Mouse (Mus musculus) C2C12 (cell line): Measurements from ENCODE around the gene Grpr. TPM values are rescaled to one million over a fixed set of nuclear protein-coding genes. Genes with fewer than 3 reads are reported as not detected.

Experiments
- H3K27me3 ChIP-seq: one replicate; pipeline ENCODE4 v1.6.1; 2011; ENCODE audit not compliant: control insufficient read depth, insufficient read depth, insufficient read length
- H3K36me3 ChIP-seq: one replicate; pipeline ENCODE4 v1.6.1; 2011; ENCODE audit not compliant: control insufficient read depth, insufficient read depth
- H3K4me3 ChIP-seq: one replicate; pipeline ENCODE4 v1.5.1; 2011; ENCODE audit warnings: mild to moderate bottlenecking, control low read depth; ENCODE audit not compliant: poor library complexity, insufficient read depth, severe bottlenecking
- H3K79me2 ChIP-seq: one replicate; pipeline ENCODE4 v1.6.1; 2011; ENCODE audit not compliant: control insufficient read depth, insufficient read depth
- H3K79me3 ChIP-seq: one replicate; pipeline ENCODE4 v1.6.1; 2011; ENCODE audit warnings: low read depth, control low read depth
- H3ac ChIP-seq: one replicate; pipeline ENCODE3; 2011; ENCODE audit warnings: low read depth; ENCODE audit not compliant: control insufficient read depth, insufficient read length
- CEBPB ChIP-seq: IDR thresholded peaks from one replicate; pipeline ENCODE4 v1.6.1; 2011; ENCODE audit warnings: low read depth, mild to moderate bottlenecking, control low read depth, moderate library complexity
- CTCF ChIP-seq: IDR thresholded peaks from one replicate; pipeline ENCODE4 v1.5.1; 2011; ENCODE audit not compliant: control insufficient read depth, insufficient read depth, insufficient read length
- FOSL1 ChIP-seq: IDR thresholded peaks from one replicate; pipeline ENCODE4 v1.8.0; 2011; ENCODE audit warnings: mild to moderate bottlenecking, low read length; ENCODE audit not compliant: poor library complexity, insufficient read depth, severe bottlenecking
- MAX ChIP-seq: IDR thresholded peaks from one replicate; pipeline ENCODE4 v1.6.1; 2011; ENCODE audit warnings: mild to moderate bottlenecking, control low read depth
- MYOD1 ChIP-seq: IDR thresholded peaks from one replicate; pipeline ENCODE4 v1.6.1; 2011; ENCODE audit warnings: low read depth; ENCODE audit not compliant: control insufficient read depth, insufficient read length
- MYOG ChIP-seq: IDR thresholded peaks from one replicate; pipeline ENCODE4 v1.6.1; 2011; ENCODE audit not compliant: control insufficient read depth, insufficient read length; ENCODE audit errors: extremely low read depth
- USF1 ChIP-seq: IDR thresholded peaks from one replicate; pipeline ENCODE4 v1.6.1; 2011; ENCODE audit warnings: low read depth, mild to moderate bottlenecking, control low read depth, moderate library complexity
- long read RNA-seq, 2 experiments: library from polyadenylated mRNA; unstranded; transcript quantifications; one replicate each; pipeline ENCODE4 v2.0.0; 2019 to 2020
- polyA plus RNA-seq: library from polyadenylated mRNA; unstranded; fragments of >200 nt; fragmentation: generic; extraction: Trizol; gene quantifications from one replicate; pipeline ENCODE4 v1.2.1, GENCODE M21; 2012; ENCODE audit warnings: missing spikeins

Grpr gene
- not detected for polyA plus RNA-seq
- long read RNA-seq, experiment 1, result 0 reads
- long read RNA-seq, experiment 2, result 0 reads

GRCm38 (mm10) chrX:163549666-163550065 lies at the start of gene Grpr:
TSS of gene Grpr (minus strand) at chrX:163549677.
- H3ac ChIP-seq, result no peak within 1 kb of the TSS
- H3K79me2 ChIP-seq, result no peaks in the 10 kb centered on the region
- H3K36me3 ChIP-seq, result no peaks in the 10 kb centered on the region
- no peaks in the 10 kb centered on the region for H3K79me3 ChIP-seq
- TF ChIP-seq MYOD1 (no peak), USF1 (no peak), CEBPB (no peak), MAX (no peak), MYOG (no peak), CTCF (no peak), FOSL1 (no peak)
- H3K27me3 ChIP-seq, result no peaks in the 10 kb centered on the region
- no peak within 1 kb of the TSS for H3K4me3 ChIP-seq

- TF ChIP-seq FOSL1, result no peak
- TF ChIP-seq MYOG, result no peak
- TF ChIP-seq CEBPB, result no peak
- TF ChIP-seq MAX, result no peak
- TF ChIP-seq MYOD1, result no peak
- no peak for TF ChIP-seq USF1
- no peak for TF ChIP-seq CTCF
- no peaks in the 10 kb centered on the region for H3K36me3 ChIP-seq
- no peak overlapping the region for H3K4me3 ChIP-seq
- no peaks in the 10 kb centered on the region for H3K79me3 ChIP-seq
- no peaks in the 10 kb centered on the region for H3K27me3 ChIP-seq
- H3K79me2 ChIP-seq, result no peaks in the 10 kb centered on the region
- no peak overlapping the region for H3ac ChIP-seq
Measured at GRCm38 (mm10) chrX:163560521-163560920, 11.0 kb upstream of the Grpr start.

GRCm38 (mm10) chrX:163547042-163547441 lies 2.4 kb downstream of the Grpr start:
- Histone ChIP-seq H3K4me3 (no peak overlapping the region), H3K27me3 (no peaks in the 10 kb centered on the region), H3K79me3 (no peaks in the 10 kb centered on the region), H3K36me3 (no peaks in the 10 kb centered on the region), H3K79me2 (no peaks in the 10 kb centered on the region), H3ac (no peak overlapping the region)
- TF ChIP-seq CEBPB, result no peak
- TF ChIP-seq FOSL1, result no peak
- TF ChIP-seq MAX, result no peak
- TF ChIP-seq MYOD1, result no peak
- TF ChIP-seq CTCF, result no peak
- no peak for TF ChIP-seq MYOG
- no peak for TF ChIP-seq USF1

GRCm38 (mm10) chrX:163532836-163533235 lies 16.6 kb downstream of the Grpr start:
- no peaks in the 10 kb centered on the region for H3K79me3 ChIP-seq
- TF ChIP-seq CTCF (no peak), USF1 (no peak), FOSL1 (no peak), MYOG (no peak), MAX (no peak), MYOD1 (no peak), CEBPB (no peak)
- H3K79me2 ChIP-seq, result no peaks in the 10 kb centered on the region
- H3K36me3 ChIP-seq, result no peaks in the 10 kb centered on the region
- H3K27me3 ChIP-seq, result no peaks in the 10 kb centered on the region
- H3ac ChIP-seq, result no peak overlapping the region
- H3K4me3 ChIP-seq, result no peak overlapping the region

GRCm38 (mm10) chrX:163518963-163519541 lies 30.4 kb downstream of the Grpr start:
- Histone ChIP-seq H3K4me3 (no peak overlapping the region), H3K79me2 (no peaks in the 10 kb centered on the region), H3K36me3 (no peaks in the 10 kb centered on the region), H3ac (no peak overlapping the region), H3K27me3 (no peaks in the 10 kb centered on the region), H3K79me3 (no peaks in the 10 kb centered on the region)
- no peak for TF ChIP-seq CTCF
- no peak for TF ChIP-seq MYOG
- no peak for TF ChIP-seq MYOD1
- no peak for TF ChIP-seq FOSL1
- no peak for TF ChIP-seq CEBPB
- TF ChIP-seq USF1, result no peak
- TF ChIP-seq MAX, result no peak

- no peaks in the 10 kb centered on the region for H3K36me3 ChIP-seq
- H3K4me3 ChIP-seq, result no peak overlapping the region
- no peak overlapping the region for H3ac ChIP-seq
- H3K27me3 ChIP-seq, result no peaks in the 10 kb centered on the region
- TF ChIP-seq USF1 (no peak), MYOD1 (no peak), MYOG (no peak), CTCF (no peak), MAX (no peak), CEBPB (no peak), FOSL1 (no peak)
- no peaks in the 10 kb centered on the region for H3K79me3 ChIP-seq
- H3K79me2 ChIP-seq, result no peaks in the 10 kb centered on the region
Measured at GRCm38 (mm10) chrX:163511766-163512165, 37.7 kb downstream of the Grpr start.
